Mouse (Mus musculus): ENCODE results near the gene Vac14. TPM values are rescaled to one million over a fixed set of nuclear protein-coding genes. Genes with fewer than 3 reads are reported as not detected.

Vac14 gene
- 10 to 100 TPM; 19.7 to 20.7 TPM for total RNA-seq (2021)
- long read RNA-seq, experiment 1, transcript Vac14-201 (19 exons, 3,069 nt) = major isoform, 22 of 84 reads
- long read RNA-seq, experiment 1, partial matches to known transcripts = 47 of 84 reads
- long read RNA-seq, experiment 1, other reads (novel, unspliced or antisense) = 15 of 84 reads
- long read RNA-seq, experiment 2, transcript Vac14-201 (19 exons, 3,069 nt) = major isoform, 19 of 70 reads
- long read RNA-seq, experiment 2, partial matches to known transcripts = 44 of 70 reads
- long read RNA-seq, experiment 2, other reads (novel, unspliced or antisense) = 7 of 70 reads

GRCm38 (mm10) chr8:110618391-110619207 is at the start of gene Vac14:
TSS of gene Vac14 (plus strand) at chr8:110618585.
- DNase-seq (ENCODE audit: low spot score) = peak; percentile 98

- DNase-seq (ENCODE audit: low spot score) = no peak
Observed at GRCm38 (mm10) chr8:110592641-110593040, 25.7 kb upstream of the Vac14 start.

DNA sequence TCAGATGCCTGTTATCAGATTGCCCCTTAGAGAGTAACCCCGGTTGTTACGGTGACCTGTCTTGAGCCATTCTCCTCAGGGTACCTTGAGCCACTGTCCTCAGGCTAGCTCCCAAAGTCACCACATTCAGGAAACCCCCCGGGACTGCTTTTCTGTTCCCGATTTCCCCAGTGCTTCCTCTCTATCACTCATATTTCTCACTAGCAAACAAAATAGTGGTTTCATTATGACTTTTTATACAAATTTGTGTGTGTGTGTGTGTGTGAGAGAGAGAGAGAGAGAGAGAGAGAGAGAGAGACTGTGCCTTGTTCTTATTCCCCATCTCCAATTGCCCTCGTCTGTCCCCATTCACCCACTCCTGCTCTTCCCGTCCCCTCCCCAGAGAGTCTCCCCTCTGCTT is 24.2 kb upstream of the Vac14 start:
- DNase-seq (ENCODE audit: low spot score) = no peak

GRCm38 (mm10) chr8:110604556-110604955 is 13.8 kb upstream of the Vac14 start:
- DNase-seq (ENCODE audit: low spot score) = peak; percentile 50

GRCm38 (mm10) chr8:110605401-110606015 is 12.9 kb upstream of the Vac14 start:
- no peak for DNase-seq (ENCODE audit: low spot score)

DNA sequence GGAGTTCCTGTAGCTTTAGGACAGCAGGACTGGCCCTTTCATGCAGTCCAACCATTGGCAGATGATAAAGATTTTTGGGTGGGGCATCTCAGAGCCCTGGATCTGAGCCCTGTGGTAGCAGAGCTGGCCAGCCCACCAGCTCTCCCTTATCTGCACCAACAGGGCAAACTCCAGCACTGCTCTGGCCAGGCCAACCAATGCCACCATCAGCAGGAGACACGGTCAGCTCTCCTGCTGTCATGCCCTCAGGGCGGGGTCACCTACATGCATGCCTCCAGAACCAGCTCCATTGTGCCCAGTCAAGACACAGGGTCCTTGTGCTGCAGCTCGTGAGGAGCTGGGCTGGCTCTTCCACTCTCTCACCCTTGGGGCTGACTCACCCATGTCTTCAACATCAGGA is 2.7 kb upstream of the Vac14 start:
- no peak for DNase-seq (ENCODE audit: low spot score)

GRCm38 (mm10) chr8:110617801-110618358 is 505 bp upstream of the Vac14 start:
- DNase-seq (ENCODE audit: low spot score) = no peak

DNA sequence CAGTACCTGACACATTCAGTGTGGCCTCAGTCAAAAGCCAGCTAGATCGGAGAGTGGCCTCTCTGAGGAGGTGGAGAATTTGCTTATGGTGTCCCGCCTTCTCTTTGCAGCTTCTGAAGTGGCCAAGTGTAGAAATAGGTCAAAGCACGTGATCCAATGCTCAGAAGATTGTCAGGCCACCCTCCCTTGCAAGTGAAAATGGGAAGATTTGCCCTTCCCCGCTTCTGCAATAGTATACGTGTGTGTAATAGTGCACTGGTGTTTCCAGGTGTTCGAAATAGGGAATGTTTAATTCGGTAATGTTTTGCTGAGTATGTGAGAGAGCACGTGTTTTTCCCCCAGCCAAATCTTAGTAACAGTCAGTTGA is 806 bp downstream of the Vac14 start:
- no peak for DNase-seq (ENCODE audit: low spot score)

- DNase-seq (ENCODE audit: low spot score) = no peak
Observed at GRCm38 (mm10) chr8:110619919-110620318, 1.5 kb downstream of the Vac14 start.

DNA sequence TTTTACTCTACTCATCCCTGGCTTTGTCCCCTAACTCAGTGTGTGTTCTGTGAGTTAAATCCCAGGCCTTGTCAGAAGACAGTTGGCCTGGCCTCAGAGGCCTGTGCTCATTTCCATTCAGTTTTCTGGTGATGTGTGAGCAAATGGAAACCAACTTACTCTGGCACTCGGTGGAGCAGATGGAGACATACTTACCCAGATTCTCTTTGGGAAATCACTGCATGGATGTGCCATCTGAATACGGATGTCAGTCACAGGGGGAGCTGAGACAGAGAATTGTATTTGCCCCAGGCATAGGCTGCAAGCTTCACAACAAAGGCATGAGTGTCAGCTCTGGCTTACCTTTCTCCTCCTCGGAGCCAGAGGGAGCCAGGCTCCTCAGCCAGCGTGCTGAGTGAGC is 8.0 kb downstream of the Vac14 start:
- DNase-seq (ENCODE audit: low spot score) = no peak

- peak; percentile 60 for DNase-seq (ENCODE audit: low spot score)
Observed at GRCm38 (mm10) chr8:110629245-110630063, 11.1 kb downstream of the Vac14 start.

- DNase-seq (ENCODE audit: low spot score) = no peak
Observed at GRCm38 (mm10) chr8:110630079-110630478, 11.7 kb downstream of the Vac14 start.

- peak; percentile 79 for DNase-seq (ENCODE audit: low spot score)
Observed at GRCm38 (mm10) chr8:110630571-110631071, 12.2 kb downstream of the Vac14 start.

DNA sequence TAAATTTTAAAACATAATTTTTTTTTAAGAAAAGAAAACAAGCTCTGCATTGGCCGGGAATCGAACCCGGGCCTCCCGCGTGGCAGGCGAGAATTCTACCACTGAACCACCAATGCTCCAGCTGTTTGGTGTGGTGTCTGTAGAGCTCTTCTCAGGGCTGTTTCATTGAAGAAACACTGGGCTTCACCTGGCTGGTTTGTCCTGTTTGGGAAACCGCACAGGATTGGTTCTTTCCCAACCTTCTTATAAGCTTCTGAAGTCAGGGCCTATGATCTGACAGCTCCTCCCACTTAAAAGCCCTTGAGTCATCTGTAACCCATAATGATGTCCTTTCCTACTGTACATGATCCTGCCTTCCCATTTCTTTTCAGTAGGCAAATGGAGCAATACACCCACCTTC is 12.8 kb downstream of the Vac14 start:
- no peak for DNase-seq (ENCODE audit: low spot score)

- DNase-seq (ENCODE audit: low spot score) = no peak
Observed at GRCm38 (mm10) chr8:110633814-110634213, 15.4 kb downstream of the Vac14 start.

GRCm38 (mm10) chr8:110636182-110636581 is 17.8 kb downstream of the Vac14 start:
- no peak for DNase-seq (ENCODE audit: low spot score)

- no peak for DNase-seq (ENCODE audit: low spot score)
Observed at GRCm38 (mm10) chr8:110642331-110642730, 23.9 kb downstream of the Vac14 start.

DNA sequence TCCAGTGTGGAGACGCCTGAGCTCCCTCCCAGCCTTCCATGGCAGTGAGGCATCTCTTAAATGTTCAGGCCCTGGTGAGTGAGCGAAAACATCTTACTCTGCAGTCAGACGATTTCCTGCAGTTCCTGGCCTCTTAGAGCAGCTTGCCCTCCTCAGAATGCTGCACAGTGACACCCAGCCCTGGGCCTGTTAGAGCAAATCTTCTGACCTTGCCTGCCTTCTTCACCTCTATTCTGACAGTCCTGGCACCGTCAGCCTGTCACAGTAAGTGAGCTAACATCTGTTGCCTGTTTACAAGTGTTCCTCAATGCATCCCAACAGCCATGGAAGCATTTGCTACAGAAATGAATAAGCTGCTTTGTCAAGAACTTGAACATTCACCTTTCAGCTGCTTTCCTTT is 24.8 kb downstream of the Vac14 start:
- DNase-seq (ENCODE audit: low spot score) = no peak

DNA sequence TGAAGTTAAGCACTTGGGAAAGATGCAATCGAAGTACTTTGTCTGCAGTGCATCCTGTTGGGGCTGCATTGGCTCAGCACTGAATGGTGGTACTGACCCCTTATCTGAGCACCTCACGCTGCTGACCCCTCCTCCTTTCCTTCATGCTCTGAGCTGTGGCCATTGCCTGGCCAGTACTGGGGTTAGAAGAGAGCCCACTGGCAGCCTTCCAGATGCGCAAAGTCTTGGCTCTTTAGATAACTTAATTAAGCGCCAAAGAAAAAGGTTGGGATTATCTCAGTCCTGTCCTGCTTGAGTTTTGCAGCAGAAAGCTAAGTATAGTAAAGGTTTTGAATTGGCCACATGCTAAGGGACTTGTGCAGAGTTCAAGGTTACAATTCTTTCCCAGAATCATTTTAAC is 26.0 kb downstream of the Vac14 start:
- no peak for DNase-seq (ENCODE audit: low spot score)

- DNase-seq (ENCODE audit: low spot score) = no peak
Observed at GRCm38 (mm10) chr8:110644901-110645300, 26.5 kb downstream of the Vac14 start.

DNA sequence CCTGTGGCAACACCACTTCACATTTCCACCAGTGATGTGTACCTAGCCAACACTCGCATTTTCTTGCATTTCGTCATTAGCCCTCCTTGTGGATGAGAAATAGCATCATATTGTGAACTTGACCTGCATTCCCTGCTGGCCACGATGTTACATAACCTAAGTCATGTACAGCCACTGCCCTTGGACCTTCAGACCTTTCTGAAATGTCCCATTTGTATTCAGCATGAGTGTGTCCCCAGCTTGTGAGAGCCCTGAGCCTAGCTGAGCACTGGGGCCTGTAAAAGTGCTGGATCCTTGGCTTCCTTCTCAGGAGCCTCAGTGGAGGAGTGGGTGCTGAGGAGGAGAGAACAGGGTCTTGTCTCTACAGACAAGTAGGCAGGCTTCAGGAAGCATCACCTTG is 27.0 kb downstream of the Vac14 start:
- DNase-seq (ENCODE audit: low spot score) = no peak

Measured in gastrocnemius, adult 18-20 months (tissue).